Mouse (Mus musculus) C2C12 (cell line): ENCODE results near the gene Nectin1.

Experiments used
- CEBPB ChIP-seq: IDR thresholded peaks from one replicate; pipeline ENCODE4 v1.6.1; 2011; ENCODE audit warnings: low read depth, mild to moderate bottlenecking, control low read depth, moderate library complexity
- CTCF ChIP-seq: IDR thresholded peaks from one replicate; pipeline ENCODE4 v1.5.1; 2011; ENCODE audit not compliant: control insufficient read depth, insufficient read depth, insufficient read length
- MYOG ChIP-seq: IDR thresholded peaks from one replicate; pipeline ENCODE4 v1.6.1; 2011; ENCODE audit not compliant: control insufficient read depth, insufficient read length; ENCODE audit errors: extremely low read depth
- USF1 ChIP-seq: IDR thresholded peaks from one replicate; pipeline ENCODE4 v1.6.1; 2011; ENCODE audit warnings: low read depth, mild to moderate bottlenecking, control low read depth, moderate library complexity

DNA sequence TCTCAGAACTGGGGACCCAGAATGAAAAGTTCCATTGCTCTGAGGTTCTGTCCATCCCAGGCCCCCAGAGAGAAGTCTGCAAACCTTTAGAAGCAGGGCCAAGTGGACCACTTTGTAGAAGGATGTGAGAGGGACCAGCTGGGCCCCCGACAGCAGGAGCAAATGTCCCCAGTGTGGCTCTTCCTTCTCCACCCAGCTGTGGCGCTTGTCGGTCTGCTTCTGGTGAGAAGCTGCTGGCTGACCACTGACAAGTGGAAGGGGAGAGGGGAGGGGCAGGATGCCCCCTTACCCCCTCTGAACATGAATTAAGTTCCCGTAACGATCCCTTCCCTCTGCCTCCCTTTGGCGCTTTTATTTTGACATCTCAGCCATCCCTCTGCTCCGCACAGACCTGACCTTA is 54.0 kb downstream of the Nectin1 start:
- no peak for TF ChIP-seq MYOG
- no peak for TF ChIP-seq CTCF
- no peak for TF ChIP-seq CEBPB
- TF ChIP-seq USF1: no peak
